Mouse (Mus musculus) myocyte (in vitro differentiated cells): ENCODE data around the gene Smco3.

Experiments used
- CEBPB ChIP-seq: IDR thresholded peaks from 2 replicates; pipeline ENCODE4 v1.6.1; 2011; ENCODE audit warnings: mild to moderate bottlenecking, moderate library complexity; ENCODE audit not compliant: poor library complexity, insufficient read depth, severe bottlenecking
- E2F4 ChIP-seq: IDR thresholded peaks from one replicate; pipeline ENCODE4 v1.6.1; 2011; ENCODE audit warnings: mild to moderate bottlenecking, control low read depth, moderate library complexity; ENCODE audit not compliant: insufficient read depth
- MAX ChIP-seq: IDR thresholded peaks from one replicate; pipeline ENCODE4 v1.6.1; 2011; ENCODE audit warnings: low read depth, mild to moderate bottlenecking, control low read depth
- MYOD1 ChIP-seq, 3 experiments: IDR thresholded peaks; one replicate each; pipeline ENCODE4 v1.6.1; 2011; ENCODE audit warnings: control low read depth in 2 of 3, low read depth in 2 of 3, mild to moderate bottlenecking in 2 of 3, moderate library complexity in 1 of 3; ENCODE audit not compliant: insufficient read length in 2 of 3, control insufficient read depth in 1 of 3
- POLR2A ChIP-seq: IDR thresholded peaks from one replicate; pipeline ENCODE4 v1.6.1; 2011; ENCODE audit warnings: low read depth, mild to moderate bottlenecking, control low read depth, moderate library complexity; ENCODE audit not compliant: insufficient read length
- POLR2AphosphoS2 ChIP-seq: IDR thresholded peaks from one replicate; pipeline ENCODE4 v1.6.1; 2011; ENCODE audit warnings: low read depth, control low read depth; ENCODE audit not compliant: insufficient read length
- SRF ChIP-seq: IDR thresholded peaks from one replicate; pipeline ENCODE4 v1.6.1; 2011; ENCODE audit warnings: low read depth; ENCODE audit not compliant: control insufficient read depth, insufficient read length
- TCF12 ChIP-seq: IDR thresholded peaks from one replicate; pipeline ENCODE4 v1.6.1; 2011; ENCODE audit warnings: mild to moderate bottlenecking, control low read depth; ENCODE audit not compliant: poor library complexity, insufficient read depth, severe bottlenecking
- TCF3 ChIP-seq: IDR thresholded peaks from one replicate; pipeline ENCODE4 v1.6.1; 2011; ENCODE audit warnings: low read depth, control low read depth; ENCODE audit not compliant: insufficient read length
- USF1 ChIP-seq: IDR thresholded peaks from one replicate; pipeline ENCODE4 v1.6.1; 2011; ENCODE audit warnings: low read depth, mild to moderate bottlenecking, control low read depth, moderate library complexity

DNA sequence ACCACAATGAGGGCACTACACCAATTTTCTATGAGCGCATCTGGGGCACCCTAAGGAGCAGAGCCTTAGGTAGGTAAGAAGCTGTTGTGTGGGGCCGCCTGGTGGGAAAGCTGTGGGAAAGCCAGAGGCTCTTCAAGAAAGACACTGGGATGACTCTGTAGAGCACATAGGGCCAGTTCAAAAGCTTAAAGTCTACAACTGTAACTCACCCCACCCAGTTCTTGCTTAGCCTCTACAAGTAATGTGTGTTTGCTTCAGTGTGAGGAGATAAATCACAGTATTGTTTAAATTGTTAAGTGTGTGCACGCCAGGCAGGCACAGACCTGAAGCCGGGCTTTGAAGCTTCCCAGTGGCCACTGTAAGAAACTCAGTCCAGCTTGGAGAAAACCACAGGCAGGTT, 30.9 kb upstream of the Smco3 start:
- TF ChIP-seq SRF = no peak
- TF ChIP-seq TCF12 = no peak
- no peak for TF ChIP-seq POLR2A
- no peak for TF ChIP-seq CEBPB
- TF ChIP-seq MAX = no peak
- no peak for TF ChIP-seq MYOD1 (IDR thresholded peaks at IDR 0.05; ENCODE audit: control insufficient read depth in 1 of 3, insufficient read length in 2 of 3, low read depth in 2 of 3)
- TF ChIP-seq USF1 = no peak
- no peak for TF ChIP-seq POLR2AphosphoS2
- TF ChIP-seq E2F4 = no peak
- TF ChIP-seq TCF3 = no peak
